11 mouse cellular contexts compared by ENCODE assay signal in the genomic region with DNA sequence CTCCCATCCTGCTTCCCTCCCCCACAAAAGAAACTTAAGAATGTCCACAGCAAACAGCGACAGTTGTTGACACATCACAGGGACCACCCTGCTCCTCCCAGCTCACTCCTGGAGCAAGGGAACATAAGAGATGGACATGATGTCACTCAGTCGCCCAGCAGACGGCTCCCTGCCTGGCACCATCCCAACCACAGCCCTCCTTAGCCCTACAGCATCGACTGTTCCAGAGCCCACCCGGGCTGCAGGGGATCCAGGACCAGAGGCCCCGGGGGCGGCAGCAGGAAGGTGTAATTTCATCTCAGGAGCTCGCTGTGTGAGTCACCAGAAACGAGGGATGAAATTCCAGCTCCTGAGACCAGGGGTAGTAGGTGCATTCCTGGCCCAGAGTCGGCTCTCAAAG. TPM values are rescaled to one million over a fixed set of nuclear protein-coding genes. Genes with fewer than 3 reads are reported as not detected.
A peak's percentile ranks its signal among the peaks of the same experiment; 100 is the strongest.
DNase-seq lines count a peak whose midpoint lies in the region; ATAC-seq and TF ChIP-seq lines count a peak whose summit lies in the region.
"Had no signal": no experiment of that assay in that cellular context is flagged by ENCODE, and none has a peak within 500 bp of the region (broad histone marks: within the 10 kb centered on the region; RNA-seq: fewer than 3 reads in every experiment).

No protein-coding gene starts in this region.

- peaks cover 4% of the 10 kb centered on the region; the same call in 1 of the 2 replicates for H3K36me3 ChIP-seq in kidney, postnatal 0 days (ENCODE audit: insufficient read depth, low read length)
- no peaks in the 10 kb centered on the region for H3K36me3 ChIP-seq in lung, postnatal 0 days (ENCODE audit: insufficient read depth, low read length)

- peak; percentile 42 for DNase-seq in embryo, embryonic 11 days
- no peak for DNase-seq in embryo, embryonic 10 days (ENCODE audit: low spot score)
- peak; percentile 89 for DNase-seq in kidney, postnatal 0 days (ENCODE audit: low spot score)
- DNase-seq in kidney, postnatal 14 days = no peak
- peak; percentile 64 for DNase-seq in R1 (ENCODE audit: low read depth, low spot score)
- peak; percentile 59 for DNase-seq in lung, postnatal 0 days (ENCODE audit: low spot score)
- no peak for DNase-seq in ovary, postnatal 14 days (ENCODE audit: low spot score)
- DNase-seq: adrenal gland, adult 8-10 months had no signal

- H3K4me3 ChIP-seq in kidney, postnatal 0 days (replicated peaks; ENCODE audit: low read depth, low read length) = no peak overlapping the region
- no peak overlapping the region for H3K4me3 ChIP-seq in lung, postnatal 0 days (ENCODE audit: low read depth, low read length)

- 13% methylated on average over 10 of the region's 10 CpGs for WGBS in kidney, postnatal 0 days
- 9% methylated on average over 10 of the region's 10 CpGs for whole genome bisulfite sequencing in lung, postnatal 0 days

- no peaks in the 10 kb centered on the region for H3K27me3 ChIP-seq in kidney, postnatal 0 days (ENCODE audit: insufficient read depth, low read length)
- H3K27me3 ChIP-seq in lung, postnatal 0 days (replicated peaks; ENCODE audit: insufficient read depth, low read length) = no peaks in the 10 kb centered on the region

- TF ChIP-seq CTCF in kidney, postnatal 0 days (IDR thresholded peaks at IDR 0.05; ENCODE audit: low read depth) = no peak
- no peak for TF ChIP-seq CTCF in lung, postnatal 0 days (IDR thresholded peaks at IDR 0.05)

- H3K4me1 ChIP-seq in kidney, postnatal 0 days (replicated peaks; ENCODE audit: insufficient read depth, low read length) = peaks cover 14% of the 10 kb centered on the region
- peaks cover 5% of the 10 kb centered on the region for H3K4me1 ChIP-seq in lung, postnatal 0 days (ENCODE audit: insufficient read depth, low read depth, low read length)

- H3K4me2 ChIP-seq in kidney, postnatal 0 days (ENCODE audit: low read length) = no peak overlapping the region
- no peak overlapping the region for H3K4me2 ChIP-seq in lung, postnatal 0 days (replicated peaks; ENCODE audit: low read depth, low read length)
- H3K4me2 ChIP-seq: liver, embryonic 11.5 days had no signal

- TF ChIP-seq EP300 in lung, postnatal 0 days (IDR thresholded peaks at IDR 0.05) = 0 out of 2 replicates have a peak, but pooled peaks have one; percentile 14

- no peak overlapping the region for H3K9ac ChIP-seq in kidney, postnatal 0 days (ENCODE audit: low read depth, low read length)
- no peak overlapping the region for H3K9ac ChIP-seq in lung, postnatal 0 days (replicated peaks; ENCODE audit: low read depth)

- peak; percentile 84 for ATAC-seq in kidney, postnatal 0 days (replicated peaks; ENCODE audit: low FRiP score, low read depth)
- peak; percentile 79 for ATAC-seq in lung, postnatal 0 days
- no peak for ATAC-seq in cerebellum, adult (ENCODE audit: insufficient number of reproducible peaks, low FRiP score, low TSS enrichment)
- ATAC-seq: inflammation-experienced regulatory T-cells, adult 6 months had no signal

- H3K27ac ChIP-seq in kidney, postnatal 0 days = peak overlapping the region; percentile 66; the same call in 1 of the 2 replicates
- 0 out of 2 replicates have a peak overlapping the region, but pooled peaks have one; percentile 14 for H3K27ac ChIP-seq in lung, postnatal 0 days (ENCODE audit: low read length)

- H3K9me3 ChIP-seq in kidney, postnatal 0 days (replicated peaks; ENCODE audit: low read length) = no peaks in the 10 kb centered on the region
- H3K9me3 ChIP-seq in lung, postnatal 0 days (ENCODE audit: low read length) = no peaks in the 10 kb centered on the region

RNA-seq across cellular contexts. Expression of a gene that starts 10.6 kb away (rescaled TPM):
- polyA plus RNA-seq in kidney, postnatal 0 days (2015; fragmentation: Nextera tagmentation; extraction: Ambion mirVana) = 46.7 and 49.8 TPM in 2 replicates
- 31.9 and 36.1 TPM in 2 replicates for polyA plus RNA-seq in lung, postnatal 0 days (2015; fragmentation: Nextera tagmentation; extraction: Ambion mirVana)

Comparison
In these comparisons a context has a peak if more than half of its experiments do, and no peak if none do; other contexts are left out.
1. DNase-seq: peak in embryo, embryonic 11 days (single experiment), kidney, postnatal 0 days (single experiment), R1 (single experiment) and lung, postnatal 0 days (single experiment); none in embryo, embryonic 10 days (single experiment), kidney, postnatal 14 days (single experiment) and ovary, postnatal 14 days (single experiment).